Mouse (Mus musculus) thymus, adult 2 months (tissue): ENCODE data around the gene Dlg4.

Experiments used
- CTCF ChIP-seq: fragments of 200-500 bp; IDR thresholded peaks from 2 replicates; pipeline ENCODE4 v1.5.1; 2012; ENCODE audit warnings: mild to moderate bottlenecking, control low read depth, low read length, moderate library complexity, borderline replicate concordance; ENCODE audit not compliant: control insufficient read depth, poor library complexity, insufficient read depth; ENCODE audit errors: extremely low read depth
- POLR2A ChIP-seq: fragments of 200-500 bp; IDR thresholded peaks from 2 replicates; pipeline ENCODE4 v1.6.1; 2012; ENCODE audit warnings: mild to moderate bottlenecking, low read length, control low read depth, moderate library complexity; ENCODE audit not compliant: control insufficient read depth, poor library complexity, insufficient read depth; ENCODE audit errors: extremely low read depth

DNA sequence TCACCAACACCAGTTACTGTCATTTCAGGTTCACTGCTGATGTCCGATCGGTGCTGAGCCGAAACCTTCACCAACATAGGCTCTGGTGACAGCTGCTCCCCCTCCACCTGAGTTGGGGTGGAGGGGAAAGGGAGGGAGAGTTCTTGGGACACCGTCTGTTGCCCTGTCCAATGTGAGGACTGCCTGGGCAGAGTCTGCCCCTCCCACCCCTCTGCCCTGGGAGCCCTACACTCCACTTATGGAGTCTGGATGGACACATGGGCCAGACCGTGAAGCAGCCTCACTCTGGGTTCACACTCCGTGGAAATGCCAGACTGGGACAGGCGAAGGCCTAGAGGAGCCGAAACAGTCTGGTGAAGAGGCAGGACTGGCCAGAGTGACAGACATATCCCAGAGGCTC lies 26.8 kb upstream of the Dlg4 start:
- TF ChIP-seq CTCF (no peak), POLR2A (no peak)
